Mouse (Mus musculus): ENCODE data around the gene Cfb.

The Cfb gene

DNA sequence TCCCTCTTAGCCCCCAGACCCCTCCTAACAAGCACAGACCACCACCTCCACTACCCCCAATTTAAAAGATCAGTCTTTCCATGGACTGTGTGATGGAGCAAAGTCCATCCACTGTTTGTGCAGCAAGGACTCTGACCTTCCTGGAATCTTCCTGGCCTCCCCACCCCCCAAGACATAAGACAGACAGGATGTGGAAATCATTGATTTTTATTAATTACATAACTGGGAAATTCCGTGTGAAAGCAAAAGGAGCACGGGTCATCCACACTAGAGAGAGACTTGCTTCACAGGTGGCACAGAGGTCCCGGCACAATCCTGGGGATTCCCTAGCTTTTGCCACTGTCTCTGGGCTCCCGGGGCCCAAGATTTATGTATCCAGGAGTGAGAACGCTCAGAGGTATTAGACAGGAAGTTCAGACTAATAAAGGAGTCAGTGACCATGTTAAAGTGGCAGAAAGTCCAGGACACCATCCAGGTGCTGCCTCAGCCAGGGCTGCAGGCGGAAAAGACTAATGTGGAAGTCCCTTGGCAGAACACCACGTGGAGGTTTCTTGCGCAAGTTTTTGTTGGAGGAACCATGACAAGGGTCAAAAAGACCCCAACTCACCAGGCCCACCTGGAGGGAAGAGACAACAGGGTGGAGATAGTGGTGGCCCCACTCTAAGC is at the start of gene Cfb:
Gene Cfb (minus strand): TSS at position 103 of the 666 bp plus-strand sequence.
- in situ Hi-C loops (cut with MboI, MseI): no loop called here

DNA sequence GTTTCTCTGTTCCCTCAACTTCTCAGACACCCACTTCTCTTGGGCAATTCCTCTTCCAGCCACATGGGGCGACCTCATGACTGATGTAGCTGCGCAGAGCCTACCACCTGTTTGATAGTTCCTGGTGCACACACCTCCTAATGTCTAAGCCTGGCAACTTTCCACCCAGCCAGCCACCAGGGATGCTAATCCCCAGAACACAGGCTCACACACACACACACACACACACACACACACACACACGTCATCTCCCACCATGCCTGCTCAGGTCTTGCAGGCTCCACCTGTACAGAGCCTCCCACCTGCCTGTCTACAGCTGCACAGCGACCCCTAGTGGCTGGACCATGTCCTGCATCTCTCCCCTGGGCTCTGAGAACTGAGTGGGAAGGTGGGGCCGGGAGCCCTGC is 49.6 kb upstream of the Cfb start:
- in situ Hi-C loops (cut with MboI, MseI): loop anchor here (5.0 kb wide), 1 partner anchor 55 kb away; no protein-coding TSS in a partner anchor

DNA sequence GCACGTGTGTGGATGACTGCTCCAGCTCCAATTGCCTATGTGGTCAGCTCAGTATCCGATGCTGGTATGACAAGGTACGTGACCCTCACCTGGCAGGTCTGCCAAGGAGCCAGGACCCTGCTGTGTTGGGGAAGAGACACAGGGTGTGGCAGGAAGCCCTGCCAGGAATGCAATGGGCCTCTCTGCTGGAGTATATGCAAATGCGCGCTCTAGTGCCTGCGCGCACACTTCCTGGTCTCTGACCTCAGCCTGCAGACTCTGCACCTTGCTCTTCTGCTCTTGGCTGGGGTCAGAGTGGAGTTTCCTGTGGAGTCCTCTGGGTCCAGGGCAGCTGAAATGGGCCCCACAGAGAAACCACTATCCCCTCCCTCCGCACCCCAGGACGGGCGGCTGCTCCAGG is 48.7 kb upstream of the Cfb start:
- in situ Hi-C loops (cut with MboI, MseI): loop anchor here (5.0 kb wide), 1 partner anchor 54 kb away; no protein-coding TSS in a partner anchor

DNA sequence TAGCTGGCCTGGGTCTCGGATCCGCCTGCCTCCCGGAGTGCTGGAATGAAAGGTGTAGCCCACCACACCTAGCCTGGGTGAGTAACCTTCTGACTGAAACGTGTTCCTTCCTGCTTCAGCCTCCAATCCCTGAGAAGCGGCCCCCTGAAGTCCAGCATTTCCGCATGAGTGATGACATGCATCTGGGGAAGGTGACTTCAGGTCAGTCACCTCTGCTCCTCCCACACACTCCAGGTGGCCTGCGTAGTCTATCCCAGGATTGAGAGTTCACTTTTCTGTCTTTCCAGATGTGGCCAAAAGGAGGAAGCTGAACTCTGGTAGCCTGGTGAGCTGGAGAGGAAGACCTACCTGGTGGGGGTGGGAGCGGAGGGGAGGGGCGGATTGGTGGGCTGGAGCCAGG is 40.6 kb upstream of the Cfb start:
- in situ Hi-C loops (cut with MboI, MseI): loop anchor here (5.0 kb wide), 1 partner anchor 34 kb away; no protein-coding TSS in a partner anchor

DNA sequence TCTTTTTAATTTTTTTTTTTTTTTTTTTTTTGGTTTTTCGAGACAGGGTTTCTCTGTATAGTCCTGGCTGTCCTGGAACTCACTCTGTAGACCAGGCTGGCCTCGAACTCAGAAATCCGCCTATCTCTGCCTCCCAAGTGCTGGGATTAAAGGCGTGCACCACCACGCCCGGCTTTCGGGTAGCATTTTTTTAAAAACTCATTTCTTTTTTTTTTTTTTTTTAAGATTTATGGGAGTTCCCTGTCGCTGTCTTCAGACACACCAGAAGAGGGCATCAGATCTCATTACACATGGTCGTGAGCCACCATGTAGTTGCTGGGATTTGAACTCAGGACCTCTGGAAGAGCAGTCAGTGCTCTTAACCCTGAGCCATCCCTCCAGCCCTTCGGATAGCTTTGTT is 39.6 kb upstream of the Cfb start:
- in situ Hi-C loops (cut with MboI, MseI): loop anchor here (5.0 kb wide), 1 partner anchor 35 kb away; no protein-coding TSS in a partner anchor

DNA sequence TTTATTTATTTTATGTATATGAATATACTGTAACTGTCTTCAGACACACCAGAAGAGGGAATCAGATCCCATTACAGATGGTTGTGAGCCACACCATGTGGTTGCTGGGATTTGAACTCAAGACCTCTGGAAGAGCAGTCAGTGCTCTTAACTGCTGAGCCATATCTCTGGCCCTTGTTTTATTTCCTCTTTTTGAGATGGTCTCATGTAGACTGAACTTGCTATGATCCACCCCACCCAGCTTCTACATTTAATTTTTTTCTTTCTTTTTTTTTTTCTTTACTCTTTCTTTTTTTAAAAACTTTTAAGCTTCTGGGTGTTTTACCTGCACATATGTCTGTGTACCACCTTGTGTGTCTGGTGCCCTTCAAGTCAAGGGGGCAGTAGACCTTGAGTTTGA is 38.5 kb upstream of the Cfb start:
- in situ Hi-C loops (cut with MboI, MseI): loop anchor here (5.0 kb wide), 1 partner anchor 36 kb away; no protein-coding TSS in a partner anchor

DNA sequence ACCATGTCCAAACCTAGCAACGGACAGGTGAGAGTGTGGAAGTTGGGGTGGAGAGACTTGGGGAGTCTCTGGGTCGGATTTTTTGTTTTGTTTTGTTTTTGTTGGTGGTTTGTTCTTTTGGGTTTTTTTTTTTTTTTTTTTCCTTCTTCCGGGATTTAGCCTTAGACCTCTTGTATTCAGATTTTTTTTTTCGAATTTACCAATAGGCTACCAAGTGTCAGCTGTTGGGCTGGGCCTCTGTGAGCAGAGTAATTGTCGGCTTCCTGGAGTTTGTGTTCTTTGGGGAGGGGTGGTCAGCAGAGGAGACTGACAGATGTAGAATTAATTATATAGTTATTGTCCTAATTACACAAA is 37.5 kb upstream of the Cfb start:
- in situ Hi-C loops (cut with MboI, MseI): loop anchor here (5.0 kb wide), 1 partner anchor 37 kb away; no protein-coding TSS in a partner anchor

DNA sequence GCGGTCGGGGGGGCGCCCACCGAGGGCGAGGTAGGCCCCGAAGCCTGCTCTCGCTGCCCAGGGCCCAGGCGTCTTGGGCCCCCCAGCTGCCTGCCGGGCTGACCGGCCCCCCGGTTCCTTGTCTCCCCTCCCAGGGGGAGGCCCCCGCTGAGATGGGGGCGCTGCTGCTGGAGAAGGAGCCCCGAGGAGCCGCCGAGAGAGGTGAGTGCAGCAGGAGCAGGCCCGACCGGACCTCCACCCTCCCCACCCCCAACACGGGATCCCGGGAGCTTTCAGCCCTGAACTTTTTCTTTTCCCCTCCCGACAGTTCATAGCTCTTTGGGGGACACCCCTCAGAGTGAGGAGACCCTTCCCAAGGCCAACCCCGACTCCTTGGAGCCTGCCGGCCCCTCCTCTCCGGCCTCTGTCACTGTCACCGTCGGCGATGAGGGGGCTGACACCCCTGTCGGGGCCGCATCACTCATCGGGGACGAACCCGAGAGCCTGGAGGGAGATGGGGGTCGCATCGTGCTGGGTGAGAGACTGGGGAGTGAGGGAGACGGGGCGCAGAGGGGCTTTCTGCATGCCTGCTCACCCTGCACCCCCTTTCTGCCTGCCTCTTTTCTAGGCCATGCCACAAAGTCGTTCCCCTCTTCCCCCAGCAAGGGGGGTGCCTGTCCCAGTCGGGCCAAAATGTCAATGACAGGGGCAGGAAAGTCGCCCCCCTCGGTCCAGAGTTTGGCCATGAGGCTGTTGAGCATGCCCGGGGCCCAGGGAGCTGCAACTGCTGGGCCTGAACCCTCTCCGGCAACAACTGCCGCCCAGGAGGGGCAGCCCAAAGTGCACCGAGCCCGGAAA is 37.0 kb upstream of the Cfb start:
- in situ Hi-C loops (cut with MboI, MseI): no loop called here

DNA sequence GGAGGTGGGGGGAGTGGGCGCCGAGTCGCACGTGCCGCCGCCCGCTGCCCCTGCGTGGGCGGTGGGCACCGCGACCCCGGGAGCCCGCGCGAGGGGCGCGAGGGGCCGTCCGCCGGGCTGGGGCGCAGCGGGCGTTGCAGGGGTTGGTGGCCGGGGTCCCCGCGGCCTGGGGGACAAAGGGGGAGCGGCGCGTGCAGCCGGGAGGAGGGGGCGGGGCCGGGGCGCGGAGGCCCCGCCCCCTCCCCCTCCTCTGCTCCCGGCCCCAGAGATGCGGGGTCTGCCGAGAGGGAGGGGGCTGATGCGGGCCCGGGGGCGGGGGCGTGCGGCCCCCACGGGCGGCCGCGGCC is 36.4 kb upstream of the Cfb start:
- in situ Hi-C loops (cut with MboI, MseI): no loop called here

DNA sequence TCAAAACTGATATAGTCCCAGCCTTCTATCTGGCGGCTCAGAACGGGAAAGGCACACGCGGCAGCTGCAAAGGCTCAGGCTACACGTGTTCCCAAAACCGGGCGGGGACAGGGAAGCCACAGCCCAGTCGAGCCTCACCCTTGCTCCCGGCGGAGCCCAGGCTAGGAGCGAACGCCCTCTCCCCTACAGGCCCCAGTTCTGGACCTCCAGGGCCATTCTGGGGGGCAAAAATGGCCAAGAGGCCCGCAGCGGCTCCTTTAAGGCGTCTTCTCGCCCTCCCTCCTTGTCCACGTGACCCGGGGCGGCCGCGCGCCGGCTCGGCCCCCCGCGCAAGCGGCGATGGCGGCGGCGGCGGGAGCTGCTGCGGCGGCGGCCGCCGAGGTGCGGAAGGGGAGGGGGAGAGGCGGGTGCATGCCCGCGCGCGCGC is 35.9 kb upstream of the Cfb start, which contains the start of the genes C2 and Ehmt2:
Gene C2 (minus strand): TSS at position 106 of the 427 bp plus-strand sequence.
Gene Ehmt2 (plus strand): TSS at position 310 of the 427 bp plus-strand sequence.
- in situ Hi-C loops (cut with MboI, MseI): no loop called here

DNA sequence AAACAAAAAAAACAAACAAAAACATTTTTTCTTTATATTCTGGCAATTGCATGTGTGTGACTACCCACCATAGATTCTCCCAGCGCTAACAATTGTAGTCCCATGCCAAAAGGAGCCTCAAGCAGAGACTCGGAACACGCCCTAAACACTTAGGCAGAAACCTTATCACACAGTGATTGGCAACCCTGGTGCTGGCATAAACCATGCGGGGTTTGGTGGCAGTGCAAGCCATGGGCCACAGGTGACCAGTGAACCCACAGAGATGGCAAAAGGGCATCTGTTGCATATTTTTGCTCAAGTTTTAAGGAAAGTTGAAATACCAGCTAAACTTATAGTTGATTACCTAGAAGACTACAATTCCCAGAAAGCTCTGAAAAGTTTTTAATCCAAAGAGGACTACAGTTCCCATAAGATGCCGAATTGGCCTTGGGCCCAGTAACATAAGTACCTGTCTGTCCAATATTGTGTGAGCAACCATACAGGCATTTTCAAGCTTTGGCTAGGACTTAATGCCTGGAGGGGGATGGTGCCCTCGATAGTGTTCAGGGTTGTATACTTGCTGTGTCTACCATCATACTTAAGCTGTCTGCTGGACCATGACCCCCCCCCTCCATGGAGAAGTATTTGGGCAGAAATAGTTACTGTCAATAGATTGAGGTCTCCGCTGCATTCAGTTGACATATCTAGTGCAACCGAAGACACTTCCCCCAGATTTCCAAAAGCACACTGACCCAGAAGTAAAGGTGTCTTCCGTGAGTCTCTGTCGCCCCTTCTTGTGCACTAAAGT is 35.2 kb upstream of the Cfb start:
- in situ Hi-C loops (cut with MboI, MseI): no loop called here

DNA sequence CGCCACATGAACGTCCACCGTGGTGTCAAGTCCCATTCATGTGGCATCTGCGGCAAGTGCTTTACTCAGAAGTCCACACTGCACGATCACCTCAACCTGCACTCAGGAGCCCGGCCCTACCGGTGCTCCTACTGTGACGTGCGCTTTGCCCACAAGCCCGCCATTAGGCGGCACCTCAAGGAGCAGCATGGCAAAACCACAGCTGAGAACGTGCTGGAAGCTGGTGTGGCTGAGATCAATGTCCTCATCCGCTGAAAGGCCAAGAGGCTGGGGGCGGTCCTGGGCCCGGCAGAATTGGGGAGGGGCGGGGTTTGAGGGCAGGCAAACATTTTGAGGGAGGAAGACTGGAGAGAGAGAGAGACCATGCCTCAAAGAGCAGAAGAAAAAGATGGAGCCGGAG is 34.0 kb upstream of the Cfb start:
- in situ Hi-C loops (cut with MboI, MseI): no loop called here

DNA sequence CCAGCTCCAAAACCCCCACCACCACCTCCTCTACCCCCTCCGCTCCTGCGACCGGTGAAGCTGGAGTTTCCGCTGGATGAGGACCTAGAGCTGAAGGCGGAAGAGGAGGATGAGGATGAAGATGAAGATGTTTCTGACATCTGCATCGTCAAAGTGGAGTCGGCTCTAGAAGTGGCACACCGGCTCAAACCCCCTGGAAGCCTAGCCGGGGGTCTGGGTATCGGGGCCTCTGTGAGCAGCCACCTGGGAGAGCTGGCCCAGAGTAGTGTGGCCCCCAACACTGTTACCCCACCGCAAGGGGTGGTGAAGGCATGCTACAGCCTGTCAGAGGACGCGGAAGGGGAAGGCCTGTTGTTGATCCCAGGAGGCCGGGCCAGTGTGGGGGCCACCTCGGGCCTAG is 33.4 kb upstream of the Cfb start:
- in situ Hi-C loops (cut with MboI, MseI): no loop called here

DNA sequence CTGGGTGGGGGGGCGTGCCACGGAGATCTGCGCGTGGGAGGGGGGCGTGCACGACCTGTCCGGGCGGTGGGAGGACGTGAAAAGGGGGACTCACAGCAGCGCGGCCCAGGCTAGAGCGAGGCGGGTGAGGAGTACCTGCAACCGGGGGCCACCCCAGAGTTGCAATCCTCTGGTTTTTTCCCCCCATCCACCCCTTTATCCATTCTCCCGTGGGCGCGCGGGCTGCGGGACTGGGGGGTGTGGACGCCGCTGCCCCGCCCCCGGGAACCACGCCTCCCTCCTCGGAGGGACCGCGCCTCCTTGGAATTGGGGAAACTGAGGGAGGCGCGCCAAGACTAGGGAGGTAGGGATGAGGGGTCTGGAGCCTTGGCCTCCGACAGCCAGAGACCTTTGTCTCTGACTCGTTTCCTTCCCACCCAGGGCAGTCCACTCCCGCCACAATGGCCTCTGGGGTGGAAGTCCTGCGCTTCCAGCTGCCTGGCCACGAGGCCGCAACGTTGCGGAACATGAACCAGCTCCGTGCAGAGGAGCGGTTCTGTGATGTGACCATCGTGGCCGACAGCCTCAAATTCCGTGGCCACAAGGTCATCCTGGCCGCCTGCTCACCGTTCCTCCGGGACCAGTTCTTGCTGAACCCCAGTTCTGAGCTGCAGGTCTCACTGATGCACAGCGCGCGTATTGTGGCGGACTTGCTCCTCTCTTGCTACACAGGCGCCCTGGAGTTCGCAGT is 32.6 kb upstream of the Cfb start:
- in situ Hi-C loops (cut with MboI, MseI): no loop called here

DNA sequence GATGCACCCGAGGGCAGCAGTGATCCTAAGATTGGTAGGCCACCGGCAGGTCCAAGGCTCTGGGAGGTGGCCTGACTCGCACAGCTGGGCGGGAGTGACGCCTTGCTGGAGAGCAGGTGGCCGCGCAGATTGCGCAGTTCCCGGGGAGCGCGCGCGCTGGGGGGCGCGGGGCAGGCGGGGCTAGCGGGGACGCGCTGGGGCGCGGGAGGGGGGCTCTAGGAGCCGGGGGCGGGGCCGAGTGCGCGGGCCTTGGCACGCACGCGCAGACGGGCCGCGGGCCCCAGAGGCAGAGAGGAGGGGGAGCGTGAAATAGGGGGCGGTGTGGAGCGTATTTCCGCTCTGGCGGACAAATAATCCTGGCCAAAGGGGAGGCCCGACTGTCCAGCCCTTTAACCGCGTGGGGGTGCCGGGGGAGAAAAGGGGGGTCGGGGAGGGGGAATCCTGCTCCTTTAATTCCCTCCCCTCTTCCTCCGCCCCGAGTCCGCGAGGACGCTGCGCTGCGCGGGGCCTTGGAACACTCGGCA is 31.8 kb upstream of the Cfb start:
- in situ Hi-C loops (cut with MboI, MseI): no loop called here

DNA sequence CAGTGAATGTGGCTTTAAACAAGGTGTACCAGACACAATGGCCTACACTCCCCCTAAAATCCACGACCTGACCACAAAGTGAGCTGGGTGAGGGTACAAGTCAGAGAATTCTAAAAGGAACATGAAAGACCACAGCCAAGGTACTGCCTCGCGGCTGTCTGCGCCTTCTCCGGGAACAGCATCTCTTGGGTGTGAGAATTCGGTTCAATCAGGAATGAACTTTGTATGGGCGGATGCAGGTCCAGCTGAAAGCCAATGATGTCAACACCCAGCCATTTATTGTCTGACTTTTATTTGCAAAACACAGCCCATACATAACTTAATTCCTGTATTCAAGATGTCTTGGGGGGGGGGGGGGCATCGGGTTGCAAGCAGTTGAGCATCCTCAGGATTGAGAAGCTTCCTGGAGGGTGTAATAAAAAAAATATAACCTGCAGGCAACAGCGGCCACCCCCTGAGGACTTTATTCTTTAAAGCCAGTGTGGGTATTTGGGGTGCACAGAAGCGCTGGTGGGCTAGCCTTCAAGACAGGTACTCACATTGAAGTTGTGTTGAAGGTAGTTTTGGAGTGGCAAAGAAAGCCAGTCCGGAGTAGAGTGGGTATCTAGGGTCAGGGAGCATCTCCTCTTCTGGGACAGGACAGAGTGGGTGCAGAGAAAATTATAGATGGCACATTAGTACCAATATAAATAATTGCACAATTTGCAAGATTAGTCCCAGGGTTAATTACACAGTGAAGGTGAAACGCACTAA is 30.9 kb upstream of the Cfb start:
- in situ Hi-C loops (cut with MboI, MseI): no loop called here

DNA sequence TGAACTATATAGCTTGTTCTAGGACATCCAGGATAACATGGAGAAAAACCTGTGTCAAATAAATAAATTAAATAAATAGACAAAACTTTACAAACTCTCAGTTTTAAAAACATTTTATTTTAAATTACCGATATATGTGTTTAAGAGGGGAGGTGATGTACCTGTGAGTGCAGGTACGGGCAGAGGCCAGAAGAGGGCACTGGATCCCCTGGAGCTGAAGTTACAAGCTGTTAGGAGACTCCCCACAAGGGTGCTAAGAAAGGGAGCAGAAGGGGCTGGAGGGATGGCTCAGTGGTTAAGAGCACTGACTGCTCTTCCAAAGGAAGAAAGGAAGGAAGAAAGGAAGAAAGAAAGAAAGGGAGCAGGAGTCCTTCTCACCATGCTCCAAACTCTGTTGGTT is 29.1 kb upstream of the Cfb start:
- in situ Hi-C loops (cut with MboI, MseI): no loop called here

DNA sequence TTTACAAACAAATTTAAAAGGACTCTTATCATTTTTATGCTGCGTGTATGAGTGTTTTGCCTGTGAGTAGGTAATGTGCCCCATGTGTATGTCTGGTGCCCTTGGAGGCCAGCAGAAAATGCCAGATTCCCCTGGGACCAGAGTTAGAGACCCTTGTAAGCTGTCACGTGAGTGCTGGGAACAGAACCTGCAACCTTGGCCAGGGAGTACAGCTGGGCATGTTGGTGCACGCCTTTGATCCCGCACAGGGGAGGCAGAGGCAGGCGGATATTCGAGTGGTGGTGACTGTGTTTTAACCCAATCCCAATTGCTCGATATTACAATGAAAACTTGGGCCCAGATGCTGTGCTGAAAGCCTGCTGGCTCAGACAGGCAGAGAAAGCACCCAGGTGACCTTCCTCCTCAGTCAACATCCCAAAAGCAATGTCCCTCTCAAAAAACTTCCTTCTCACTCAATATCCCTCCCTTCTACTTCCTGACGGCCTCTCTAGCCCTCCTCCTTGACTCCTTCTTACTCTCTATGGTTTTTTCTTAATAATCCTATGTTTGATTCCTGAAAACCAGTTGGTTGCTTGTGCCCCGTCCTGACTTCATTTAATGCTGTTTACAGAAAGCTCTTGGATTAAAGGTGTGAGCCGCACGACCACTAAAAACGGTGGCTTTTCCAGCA is 27.9 kb upstream of the Cfb start:
- in situ Hi-C loops (cut with MboI, MseI): no loop called here

DNA sequence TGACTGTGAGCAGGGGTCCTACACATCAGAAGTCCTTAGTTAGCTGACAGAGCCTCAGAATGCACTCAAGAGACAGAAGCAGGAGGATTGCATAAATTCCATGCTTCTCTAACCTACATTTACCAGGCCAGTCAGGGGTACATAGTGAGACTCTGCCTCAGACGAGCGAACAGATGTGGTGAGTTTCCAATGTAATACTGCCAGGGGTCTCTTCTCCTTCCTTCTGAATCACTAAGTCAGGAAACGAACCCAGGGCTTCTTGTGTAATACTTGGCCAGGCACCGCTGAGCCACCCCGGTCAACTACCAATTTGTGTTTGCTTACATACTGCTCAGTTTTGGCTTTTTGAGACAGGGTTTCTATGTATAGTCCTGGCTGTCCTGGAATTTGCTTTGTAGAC is 25.6 kb upstream of the Cfb start:
- in situ Hi-C loops (cut with MboI, MseI): no loop called here

DNA sequence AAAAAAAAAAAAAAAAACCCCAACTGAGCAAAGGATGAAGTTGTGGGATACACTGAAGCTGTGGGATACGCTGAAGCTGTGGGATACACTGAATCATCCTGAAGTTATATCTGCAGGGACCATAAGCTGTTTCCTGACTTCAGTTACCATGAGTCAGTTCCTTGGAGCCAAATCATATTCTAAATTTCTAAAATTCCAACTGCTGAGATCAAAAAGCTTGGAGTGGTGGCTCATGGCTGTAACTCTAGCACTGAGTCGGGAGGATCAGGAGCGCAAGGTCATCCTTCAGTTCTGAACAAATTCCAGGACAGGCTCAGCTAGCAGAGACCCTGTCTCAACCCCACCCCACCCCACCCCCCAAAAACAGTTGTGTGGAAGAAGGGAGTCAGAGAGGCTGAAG is 23.3 kb upstream of the Cfb start:
- in situ Hi-C loops (cut with MboI, MseI): no loop called here
